Mouse (Mus musculus): ENCODE results near the gene Rasgrp3.

GRCm38 (mm10) chr17:75391429-75392192 lies 44.1 kb upstream of the Rasgrp3 start:
- TF ChIP-seq POLR2A (IDR thresholded peaks at IDR 0.05; ENCODE audit: insufficient read depth, low read length), result no peak
- TF ChIP-seq EP300 (IDR thresholded peaks at IDR 0.05; ENCODE audit: insufficient read depth, low read depth, low read length), result no peak
- TF ChIP-seq CTCF (IDR thresholded peaks at IDR 0.05; ENCODE audit: low read depth, low read length), result no peak
